Comparison of ENCODE assay signal across 10 mouse cellular contexts in the genomic region with DNA sequence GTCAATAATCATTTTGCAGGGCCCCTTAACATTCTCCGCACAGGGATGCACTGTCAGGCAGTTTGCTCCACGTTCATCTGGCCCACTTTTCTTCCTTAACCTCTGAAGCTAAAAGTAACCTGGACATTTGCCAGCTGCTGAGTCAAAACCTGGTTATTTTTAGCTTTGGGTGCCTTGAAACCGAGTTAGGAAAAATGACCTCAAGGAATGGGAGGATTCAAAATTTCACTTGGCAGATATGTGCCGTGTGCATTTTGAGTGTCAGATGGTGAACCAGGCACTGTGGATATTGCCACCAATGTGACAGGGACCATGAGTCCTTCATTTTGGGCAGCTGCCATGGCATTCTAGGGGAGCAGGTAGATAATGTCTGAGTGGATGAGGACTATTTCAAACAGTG.
A peak's percentile ranks its signal among the peaks of the same experiment; 100 is the strongest.
DNase-seq lines count a peak whose midpoint lies in the region; ATAC-seq lines count a peak whose summit lies in the region.
"Had no signal": no experiment of that assay in that cellular context is flagged by ENCODE, and none has a peak within 500 bp of the region (broad histone marks: within the 10 kb centered on the region; RNA-seq: fewer than 3 reads in every experiment).

No protein-coding gene starts in this region.

- H3K9me3 ChIP-seq in kidney, embryonic 14.5 days (ENCODE audit: control insufficient read depth, low read length) = no peaks in the 10 kb centered on the region
- H3K9me3 ChIP-seq in heart, embryonic 14.5 days (ENCODE audit: control insufficient read depth, low read length) = no peaks in the 10 kb centered on the region
- H3K9me3 ChIP-seq: lung, embryonic 15.5 days had no signal

- DNase-seq in kidney, adult 8-10 months = peak; percentile 25 to 47
- DNase-seq in adipocyte (ENCODE audit: low spot score) (peak; percentile 4), liver (no peak)
- peak; percentile 65 for DNase-seq in brain, adult 2 months (ENCODE audit: low read depth, low spot score)
- DNase-seq in left cerebral cortex, adult 11 months (ENCODE audit: low spot score) = no peak
- DNase-seq in left cerebral cortex, adult 18-20 months (ENCODE audit: low spot score in 2 of 2) = no peak
- DNase-seq: thymus, postnatal 36 days had no signal

- H3K4me1 ChIP-seq in kidney, embryonic 14.5 days (ENCODE audit: control insufficient read depth, insufficient read depth, low read length) = no peaks in the 10 kb centered on the region
- peaks cover 22 to 41% of the 10 kb centered on the region in 2 experiments for H3K4me1 ChIP-seq in heart, embryonic 14.5 days (ENCODE audit: control insufficient read depth in 2 of 2, insufficient read depth in 2 of 2, low read length in 2 of 2)

- 44% methylated on average over 4 of the region's 4 CpGs for WGBS in kidney, embryonic 14.5 days
- 5% methylated on average over 4 of the region's 4 CpGs for WGBS in heart, embryonic 14.5 days

- H3K36me3 ChIP-seq in kidney, embryonic 14.5 days (ENCODE audit: control insufficient read depth, insufficient read depth, low read length) = no peaks in the 10 kb centered on the region
- no peaks in the 10 kb centered on the region for H3K36me3 ChIP-seq in heart, embryonic 14.5 days (ENCODE audit: control insufficient read depth, insufficient read depth, low read length)
- H3K36me3 ChIP-seq: lung, embryonic 15.5 days had no signal

- no peak overlapping the region for H3K4me2 ChIP-seq in kidney, embryonic 14.5 days (replicated peaks; ENCODE audit: low read depth, low read length)
- peak overlapping the region; percentile 20; the same call in 1 of the 2 replicates for H3K4me2 ChIP-seq in heart, embryonic 14.5 days (ENCODE audit: low read length)
- H3K4me2 ChIP-seq: lung, embryonic 15.5 days had no signal

- ATAC-seq in kidney, embryonic 14.5 days (ENCODE audit: low FRiP score, low TSS enrichment) = no peak
- no peak for ATAC-seq in heart, embryonic 14.5 days (ENCODE audit: insufficient number of reproducible peaks, insufficient read depth, low FRiP score, low read depth)

- no peaks in the 10 kb centered on the region for H3K27me3 ChIP-seq in kidney, embryonic 14.5 days (ENCODE audit: control insufficient read depth, insufficient read depth, low read length)
- no peaks in the 10 kb centered on the region for H3K27me3 ChIP-seq in heart, embryonic 14.5 days (ENCODE audit: control insufficient read depth, insufficient read depth, low read length)
- H3K27me3 ChIP-seq: lung, embryonic 15.5 days had no signal

- H3K4me3 ChIP-seq in kidney, embryonic 14.5 days (ENCODE audit: low read length) = no peak overlapping the region
- no peak overlapping the region for H3K4me3 ChIP-seq in heart, embryonic 14.5 days (ENCODE audit: control insufficient read depth in 1 of 2, insufficient read depth in 1 of 2, low read depth in 1 of 2, low read length in 2 of 2)
- H3K4me3 ChIP-seq: lung, embryonic 15.5 days had no signal

- H3K27ac ChIP-seq in kidney, embryonic 14.5 days (ENCODE audit: low read depth, low read length) = no peak overlapping the region
- H3K27ac ChIP-seq in heart, embryonic 14.5 days (replicated peaks in 1 of 2; ENCODE audit: control insufficient read depth in 1 of 2, insufficient read depth in 1 of 2, low read depth in 2 of 2, low read length in 2 of 2) = peak overlapping the region; percentile 70 to 71
- H3K27ac ChIP-seq: lung, embryonic 15.5 days had no signal

- H3K9ac ChIP-seq in kidney, embryonic 14.5 days (ENCODE audit: low read depth, low read length) = no peak overlapping the region
- no peak overlapping the region; the same call in 1 of the 2 replicates for H3K9ac ChIP-seq in heart, embryonic 14.5 days (ENCODE audit: low read length)
- H3K9ac ChIP-seq: lung, embryonic 15.5 days had no signal

Comparison
In these comparisons a context has a peak if more than half of its experiments do, and no peak if none do; other contexts are left out.
1. DNase-seq: peak in kidney, adult 8-10 months (2 of 2), adipocyte (single experiment) and brain, adult 2 months (single experiment); none in left cerebral cortex, adult 11 months (single experiment), liver (single experiment) and left cerebral cortex, adult 18-20 months (0 of 2).